Mouse (Mus musculus): ENCODE results near the gene Spats2. TPM values are rescaled to one million over a fixed set of nuclear protein-coding genes. Genes with fewer than 3 reads are reported as not detected.
A peak's percentile ranks its signal among the peaks of the same experiment; 100 is the strongest.
"Not testable (repeated sequence)": the region's sequence is repeated elsewhere in the genome, so short reads cannot be mapped to it uniquely, and the experiment has no call there.

Spats2 gene
- polyA plus RNA-seq, 1 experiment = 0.19 TPM

DNA sequence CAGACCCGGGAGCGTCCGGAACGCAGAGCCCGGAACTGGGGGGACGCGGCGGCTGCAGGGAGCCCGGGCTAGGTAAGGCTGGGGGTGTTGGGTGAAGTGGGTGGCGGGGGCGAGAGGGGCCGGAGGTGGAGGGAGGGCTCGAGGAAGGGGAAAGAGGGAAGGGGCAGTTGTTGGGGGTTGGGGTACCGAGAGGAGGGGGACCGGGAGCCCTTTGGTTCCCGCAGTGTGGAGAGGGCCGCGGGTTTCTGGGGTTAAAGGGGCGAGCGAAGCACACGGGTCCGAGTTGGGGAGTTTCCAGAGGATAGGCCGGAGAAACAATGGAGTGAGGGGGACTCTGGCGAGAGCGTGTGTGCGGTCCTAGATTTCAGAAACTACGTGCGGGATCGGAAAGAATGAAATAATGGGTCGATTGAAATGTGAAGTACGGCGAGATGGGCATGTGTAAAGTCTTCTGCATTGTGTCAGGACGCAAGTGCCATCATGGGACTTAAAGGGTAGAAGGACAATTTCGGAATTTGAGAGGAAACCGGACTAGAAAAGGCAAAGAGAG, 1.2 kb downstream of the Spats2 start:
- Histone ChIP-seq H3K27me3 (ENCODE audit: control insufficient read depth) (peaks cover 26% of the 10 kb centered on the region), H3K36me3 (ENCODE audit: control insufficient read depth) (no peaks in the 10 kb centered on the region; the same call in 1 of the 2 replicates), H3K4me3 (replicated peaks) (peak overlapping the region; percentile 72), H3K4me1 (ENCODE audit: control insufficient read depth) (peaks cover 20% of the 10 kb centered on the region), H3K9me3 (ENCODE audit: control insufficient read depth, low read length) (no peaks in the 10 kb centered on the region)
- TF ChIP-seq GATA1 (IDR thresholded peaks at IDR 0.05; ENCODE audit: low read length) = no peak
- no peak for TF ChIP-seq TAL1 (IDR thresholded peaks at IDR 0.05; ENCODE audit: low read length)

DNA sequence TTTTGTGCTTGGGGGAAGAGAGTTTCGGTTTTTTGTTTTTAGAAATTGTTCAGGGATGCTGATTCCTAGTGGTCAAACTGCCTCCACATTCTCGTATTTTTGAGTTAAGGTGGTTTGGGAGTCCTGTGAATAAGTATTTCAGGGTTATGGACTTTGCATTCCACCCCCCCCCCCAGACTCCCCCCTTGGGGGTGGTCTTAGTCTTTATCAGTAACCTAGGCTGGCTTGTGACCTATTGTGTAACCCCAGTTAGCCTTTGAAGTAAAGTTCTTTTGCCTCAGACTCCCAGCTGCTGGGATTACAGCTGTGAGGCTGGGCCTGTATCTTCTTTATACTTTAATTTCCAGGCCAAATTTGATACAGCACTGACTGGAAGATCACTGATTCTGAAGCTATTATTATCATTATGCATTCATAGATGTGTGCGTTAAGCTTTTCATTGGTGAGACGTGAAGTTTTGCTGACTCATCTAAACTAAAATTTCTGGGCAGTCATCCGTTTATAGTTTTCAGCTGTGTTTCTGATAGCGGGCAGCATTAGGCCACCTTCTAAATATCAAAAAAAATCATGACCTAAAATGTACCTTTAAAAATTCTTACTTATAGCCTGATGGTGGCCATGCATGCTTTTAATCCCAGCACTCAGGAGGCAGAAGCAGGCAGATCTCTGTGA, 2.3 kb downstream of the Spats2 start:
- Histone ChIP-seq H3K9me3 (ENCODE audit: control insufficient read depth, low read length) (no peaks in the 10 kb centered on the region), H3K4me3 (replicated peaks) (no peak overlapping the region), H3K4me1 (ENCODE audit: control insufficient read depth) (peaks cover 20% of the 10 kb centered on the region), H3K27me3 (ENCODE audit: control insufficient read depth) (peaks cover 26% of the 10 kb centered on the region), H3K36me3 (ENCODE audit: control insufficient read depth) (no peaks in the 10 kb centered on the region; the same call in 1 of the 2 replicates)
- TF ChIP-seq TAL1 (IDR thresholded peaks at IDR 0.05; ENCODE audit: low read length) (no peak), GATA1 (IDR thresholded peaks at IDR 0.05; ENCODE audit: low read length) (no peak)

DNA sequence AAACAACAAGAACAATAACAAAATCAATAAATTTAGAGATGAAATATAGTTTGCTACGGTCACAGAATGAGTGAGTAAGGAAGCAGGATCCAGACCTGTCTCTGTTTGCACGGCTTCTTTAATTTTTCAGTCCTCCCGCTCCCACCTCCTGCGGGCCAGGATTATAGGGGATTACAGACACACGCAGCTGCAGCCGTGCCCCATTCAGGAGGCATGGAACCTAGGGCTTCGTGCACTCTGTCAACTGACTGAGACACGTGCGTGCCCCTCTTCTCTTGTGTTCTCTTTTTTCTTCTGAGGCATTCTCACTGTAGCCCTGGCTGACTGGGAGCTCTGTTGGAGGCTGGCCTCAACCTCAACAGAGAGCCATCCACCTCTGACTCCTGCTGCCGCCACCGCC, 3.7 kb downstream of the Spats2 start:
- no peaks in the 10 kb centered on the region for H3K9me3 ChIP-seq (ENCODE audit: control insufficient read depth, low read length)
- TF ChIP-seq GATA1 (IDR thresholded peaks at IDR 0.05; ENCODE audit: low read length) = no peak
- TF ChIP-seq TAL1 (IDR thresholded peaks at IDR 0.05; ENCODE audit: low read length) = no peak
- H3K4me1 ChIP-seq (ENCODE audit: control insufficient read depth) = peaks cover 20% of the 10 kb centered on the region
- no peak overlapping the region for H3K4me3 ChIP-seq (replicated peaks)
- peaks cover 26% of the 10 kb centered on the region for H3K27me3 ChIP-seq (ENCODE audit: control insufficient read depth)
- no peaks in the 10 kb centered on the region; the same call in 1 of the 2 replicates for H3K36me3 ChIP-seq (ENCODE audit: control insufficient read depth)

DNA sequence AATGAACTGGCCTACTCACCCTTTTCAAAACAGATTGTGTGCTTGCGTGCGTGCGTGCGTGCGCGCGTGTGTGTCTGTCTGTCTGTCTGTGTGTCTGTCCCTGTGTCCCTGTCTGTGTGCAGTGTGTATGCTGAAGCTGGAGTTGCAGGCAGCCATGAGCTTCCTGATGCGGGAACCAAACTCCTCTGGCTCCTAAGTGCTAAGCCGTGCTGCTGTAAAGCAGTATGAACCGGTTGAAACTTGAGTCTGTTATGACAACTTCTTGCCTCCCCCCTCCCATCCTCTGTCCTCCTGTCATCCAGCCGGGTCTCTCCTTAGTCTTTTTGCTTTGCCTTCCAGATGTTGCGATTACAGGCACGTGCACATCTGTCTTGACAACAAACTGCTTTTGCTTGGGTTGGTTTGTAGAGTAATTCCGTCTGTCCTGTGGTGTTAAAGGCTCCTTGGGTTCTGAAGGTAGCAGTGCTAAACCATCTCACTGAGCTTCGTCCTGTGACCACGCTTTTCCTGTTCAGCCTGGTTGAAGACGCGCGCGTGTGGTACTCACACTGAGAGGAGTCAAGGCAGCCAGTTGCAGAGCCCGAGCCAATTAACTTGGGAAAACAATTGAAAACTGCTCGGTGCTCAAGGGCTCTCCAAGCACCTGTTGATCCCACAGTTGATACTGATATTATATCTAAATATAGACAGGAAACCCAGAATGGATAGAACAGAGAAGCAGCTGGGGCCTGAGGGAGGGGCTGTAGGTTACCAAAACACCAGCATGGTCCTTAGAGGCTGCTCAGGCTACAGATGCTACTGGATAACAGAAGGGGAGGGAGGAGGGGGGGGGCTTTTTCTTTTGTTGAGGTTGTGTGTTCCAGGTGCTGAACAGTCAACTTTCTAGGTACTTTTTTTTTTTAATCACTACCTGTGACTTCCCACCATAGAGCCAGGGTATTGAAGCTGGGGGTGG, 4.5 kb downstream of the Spats2 start:
- H3K9me3 ChIP-seq (ENCODE audit: control insufficient read depth, low read length) = no peaks in the 10 kb centered on the region
- no peak overlapping the region for H3K4me3 ChIP-seq (replicated peaks)
- H3K4me1 ChIP-seq (ENCODE audit: control insufficient read depth) = peaks cover 20% of the 10 kb centered on the region
- no peaks in the 10 kb centered on the region; the same call in 1 of the 2 replicates for H3K36me3 ChIP-seq (ENCODE audit: control insufficient read depth)
- no peak for TF ChIP-seq TAL1 (IDR thresholded peaks at IDR 0.05; ENCODE audit: low read length)
- TF ChIP-seq GATA1 (IDR thresholded peaks at IDR 0.05; ENCODE audit: low read length) = no peak
- peaks cover 20% of the 10 kb centered on the region for H3K27me3 ChIP-seq (ENCODE audit: control insufficient read depth)

DNA sequence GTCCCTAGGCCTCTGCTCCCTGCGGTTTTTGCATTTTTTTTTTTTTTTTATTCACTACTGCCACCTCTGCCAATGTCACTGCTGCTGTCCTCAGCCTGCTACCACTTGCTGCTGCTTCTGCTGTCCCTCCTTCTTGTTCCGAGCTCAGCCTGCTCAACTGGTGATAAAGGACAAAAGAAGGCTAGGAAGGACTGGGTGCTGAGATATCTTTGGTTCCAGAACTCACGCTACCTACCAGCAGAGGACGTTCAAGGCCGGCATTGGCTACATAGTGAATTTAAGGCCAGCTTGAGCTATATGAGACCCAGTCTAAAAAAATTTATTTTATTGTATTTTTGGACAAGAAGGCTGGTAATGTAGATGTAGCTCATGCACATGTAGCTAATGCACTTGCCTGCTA, 12.7 kb downstream of the Spats2 start:
- H3K36me3 ChIP-seq (ENCODE audit: control insufficient read depth) = peaks cover 6% of the 10 kb centered on the region
- H3K27me3 ChIP-seq (ENCODE audit: control insufficient read depth) = no peaks in the 10 kb centered on the region
- peaks cover 25% of the 10 kb centered on the region for H3K4me1 ChIP-seq (ENCODE audit: control insufficient read depth)
- peaks cover 5% of the 10 kb centered on the region for H3K9me3 ChIP-seq (ENCODE audit: control insufficient read depth, low read length)
- peak; percentile 28; the same call in 2 of the 3 replicates for TF ChIP-seq TAL1 (IDR thresholded peaks at IDR 0.05; ENCODE audit: low read length)
- no peak for TF ChIP-seq GATA1 (IDR thresholded peaks at IDR 0.05; ENCODE audit: low read length)
- H3K4me3 ChIP-seq (replicated peaks) = no peak overlapping the region

GRCm38 (mm10) chr15:99139669-99140068, 14.0 kb downstream of the Spats2 start:
- Histone ChIP-seq H3K27me3 (ENCODE audit: control insufficient read depth) (no peaks in the 10 kb centered on the region), H3K9me3 (ENCODE audit: control insufficient read depth, low read length) (peaks cover 5% of the 10 kb centered on the region), H3K4me1 (ENCODE audit: control insufficient read depth) (peaks cover 25% of the 10 kb centered on the region), H3K36me3 (ENCODE audit: control insufficient read depth) (peaks cover 6% of the 10 kb centered on the region), H3K4me3 (replicated peaks) (no peak overlapping the region)
- no peak for TF ChIP-seq GATA1 (IDR thresholded peaks at IDR 0.05; ENCODE audit: low read length)
- TF ChIP-seq TAL1 (IDR thresholded peaks at IDR 0.05; ENCODE audit: low read length) = no peak

- TF ChIP-seq TAL1 (IDR thresholded peaks at IDR 0.05; ENCODE audit: low read length) (no peak), GATA1 (IDR thresholded peaks at IDR 0.05; ENCODE audit: low read length) (no peak)
- H3K36me3 ChIP-seq (ENCODE audit: control insufficient read depth) = peaks cover 7% of the 10 kb centered on the region
- no peaks in the 10 kb centered on the region for H3K27me3 ChIP-seq (ENCODE audit: control insufficient read depth)
- no peaks in the 10 kb centered on the region for H3K9me3 ChIP-seq (ENCODE audit: control insufficient read depth, low read length)
- H3K4me1 ChIP-seq (ENCODE audit: control insufficient read depth) = peaks cover 2% of the 10 kb centered on the region; the same call in 1 of the 2 replicates
- H3K4me3 ChIP-seq (replicated peaks) = no peak overlapping the region
Measured at GRCm38 (mm10) chr15:99150516-99150915, 24.8 kb downstream of the Spats2 start.

- peaks cover 2% of the 10 kb centered on the region; the same call in 1 of the 2 replicates for H3K4me1 ChIP-seq (ENCODE audit: control insufficient read depth)
- TF ChIP-seq TAL1 (IDR thresholded peaks at IDR 0.05; ENCODE audit: low read length) = no peak
- TF ChIP-seq GATA1 (IDR thresholded peaks at IDR 0.05; ENCODE audit: low read length) = no peak
- no peak overlapping the region for H3K4me3 ChIP-seq (replicated peaks)
- H3K9me3 ChIP-seq (ENCODE audit: control insufficient read depth, low read length) = no peaks in the 10 kb centered on the region
- H3K36me3 ChIP-seq (ENCODE audit: control insufficient read depth) = peaks cover 2% of the 10 kb centered on the region
- H3K27me3 ChIP-seq (ENCODE audit: control insufficient read depth) = no peaks in the 10 kb centered on the region
Measured at GRCm38 (mm10) chr15:99151324-99151723, 25.6 kb downstream of the Spats2 start.

- Histone ChIP-seq H3K4me3 (replicated peaks) (no peak overlapping the region), H3K27me3 (ENCODE audit: control insufficient read depth) (no peaks in the 10 kb centered on the region), H3K36me3 (ENCODE audit: control insufficient read depth) (peaks cover 2% of the 10 kb centered on the region), H3K9me3 (ENCODE audit: control insufficient read depth, low read length) (no peaks in the 10 kb centered on the region), H3K4me1 (ENCODE audit: control insufficient read depth) (peaks cover 2% of the 10 kb centered on the region; the same call in 1 of the 2 replicates)
- TF ChIP-seq GATA1 (IDR thresholded peaks at IDR 0.05; ENCODE audit: low read length) (no peak), TAL1 (IDR thresholded peaks at IDR 0.05; ENCODE audit: low read length) (no peak)
Measured at GRCm38 (mm10) chr15:99153466-99153865, 27.8 kb downstream of the Spats2 start.

DNA sequence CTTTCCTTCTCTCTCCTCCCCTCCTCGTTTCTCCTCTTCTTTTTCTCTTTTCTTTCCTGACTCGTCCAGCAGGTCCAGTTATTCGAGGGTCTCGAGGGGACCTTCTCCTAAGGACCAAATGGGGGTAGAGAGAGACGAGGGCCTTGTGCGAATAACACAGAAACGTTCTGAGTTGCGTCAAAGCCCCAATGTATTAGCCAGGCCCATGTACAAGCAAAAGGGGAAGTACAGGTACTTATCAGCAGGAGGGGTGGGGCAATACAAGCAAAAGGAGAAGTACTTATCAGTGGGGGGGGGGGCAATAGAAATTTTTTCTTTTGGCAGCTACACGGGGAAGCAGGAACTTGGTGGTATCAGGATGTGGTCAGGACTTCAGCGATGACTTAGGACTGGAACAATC, 28.8 kb downstream of the Spats2 start:
- not testable (repeated sequence) for H3K4me3 ChIP-seq (replicated peaks); H3K27me3 ChIP-seq (ENCODE audit: control insufficient read depth); H3K4me1 ChIP-seq (ENCODE audit: control insufficient read depth); H3K36me3 ChIP-seq (ENCODE audit: control insufficient read depth); H3K9me3 ChIP-seq (ENCODE audit: control insufficient read depth, low read length)

Data from erythroblast, embryonic 14.5 days (primary cell).